Mouse (Mus musculus): ENCODE measurements around the gene Kbtbd2. TPM values are rescaled to one million over a fixed set of nuclear protein-coding genes. Genes with fewer than 3 reads are reported as not detected.

Gene Kbtbd2
- polyA plus RNA-seq, 1 experiment from 2014 or later, result 46.5 TPM

DNA sequence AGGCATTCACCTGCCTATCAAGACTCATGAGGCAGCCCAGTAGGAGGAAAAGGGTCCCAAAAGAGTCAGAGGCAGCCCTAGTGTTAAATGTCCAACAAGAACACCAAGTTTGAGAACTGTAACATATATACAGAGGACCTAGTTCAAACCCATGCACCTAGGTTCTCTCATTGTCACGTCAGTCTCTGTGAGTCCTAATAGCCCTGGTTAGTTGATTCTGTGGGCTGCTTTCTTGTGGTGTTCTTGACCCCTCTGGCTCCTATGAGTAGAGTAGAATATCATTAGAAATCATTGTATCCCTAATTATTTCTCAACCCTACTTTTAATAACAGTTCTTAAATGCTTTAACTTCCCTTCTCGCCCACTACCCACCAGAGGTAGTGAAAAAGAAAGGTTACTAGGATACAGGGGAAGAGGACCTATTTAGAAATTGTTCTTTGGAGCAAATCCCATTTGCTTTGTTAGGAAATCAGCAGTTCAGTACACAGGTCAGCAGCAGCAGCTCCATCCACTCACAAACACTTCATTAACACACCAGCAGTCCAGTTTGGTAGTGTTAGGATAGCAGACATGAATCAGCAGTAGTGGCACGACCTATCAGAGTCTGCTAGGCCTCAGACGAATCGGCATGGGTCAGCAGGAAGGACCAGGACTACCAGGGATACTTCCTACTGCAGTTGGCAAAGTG is 21.0 kb upstream of the Kbtbd2 start:
- Histone ChIP-seq H3K4me3 (no peak overlapping the region), H3K27ac (no peak overlapping the region), H3K9ac (no peak overlapping the region), H3K9me3 (no peaks in the 10 kb centered on the region), H3K4me2 (replicated peaks) (no peak overlapping the region), H3K36me3 (no peaks in the 10 kb centered on the region), H3K27me3 (replicated peaks) (no peaks in the 10 kb centered on the region), H3K4me1 (no peaks in the 10 kb centered on the region)
- no peak for ATAC-seq (ENCODE audit: low FRiP score, low read depth)
- WGBS, result 72% methylated on average over 5 of the region's 5 CpGs

DNA sequence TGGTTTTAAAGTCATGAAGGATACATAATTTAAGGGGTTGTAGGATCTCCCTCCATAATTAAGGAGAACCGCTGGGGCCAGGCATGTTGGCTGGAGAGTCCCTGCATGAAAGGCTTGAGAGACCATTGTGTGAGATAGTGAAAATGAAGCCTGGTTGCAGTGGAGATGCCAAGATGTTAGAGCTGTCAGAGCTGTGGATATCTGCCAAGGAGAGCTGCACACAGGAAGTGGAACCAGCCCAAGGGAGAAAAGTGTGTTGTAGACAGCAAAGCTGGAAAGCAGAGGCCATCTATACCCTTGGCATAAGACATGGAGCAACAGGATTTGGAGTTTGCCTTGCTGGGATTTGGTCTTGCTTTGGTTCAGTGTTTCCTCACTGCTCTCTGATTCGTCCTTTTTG is 15.7 kb upstream of the Kbtbd2 start:
- no peak for ATAC-seq (ENCODE audit: low FRiP score, low read depth)
- 62% methylated on average over 2 of the region's 2 CpGs for WGBS
- Histone ChIP-seq H3K4me3 (no peak overlapping the region), H3K9ac (no peak overlapping the region), H3K27ac (no peak overlapping the region), H3K36me3 (no peaks in the 10 kb centered on the region), H3K9me3 (no peaks in the 10 kb centered on the region), H3K4me1 (no peaks in the 10 kb centered on the region), H3K27me3 (replicated peaks) (no peaks in the 10 kb centered on the region), H3K4me2 (replicated peaks) (no peak overlapping the region)

DNA sequence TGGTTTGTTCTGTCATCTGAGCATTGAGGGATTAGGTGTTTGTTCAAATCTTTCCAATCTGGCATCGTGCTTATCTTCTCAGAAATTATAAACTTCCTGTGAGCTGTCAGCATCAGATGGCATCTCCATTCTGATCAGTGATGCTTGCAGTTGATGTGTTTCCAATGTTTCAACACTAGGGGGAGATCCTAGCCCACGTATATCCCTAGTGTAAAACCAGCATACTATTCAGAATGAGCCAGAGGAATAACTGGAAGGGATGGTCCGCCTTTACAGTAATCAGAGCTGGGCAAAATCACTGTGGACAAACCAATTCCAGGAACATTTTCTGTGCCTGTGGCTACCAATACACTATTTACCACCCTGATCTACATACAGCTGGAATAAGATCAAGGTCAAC is 11.0 kb upstream of the Kbtbd2 start:
- Histone ChIP-seq H3K27ac (no peak overlapping the region), H3K9me3 (no peaks in the 10 kb centered on the region), H3K4me3 (no peak overlapping the region), H3K9ac (no peak overlapping the region), H3K27me3 (replicated peaks) (no peaks in the 10 kb centered on the region), H3K36me3 (no peaks in the 10 kb centered on the region), H3K4me2 (replicated peaks) (no peak overlapping the region), H3K4me1 (no peaks in the 10 kb centered on the region)
- 13% methylated on average over 3 of the region's 3 CpGs for WGBS
- peak; percentile 83 for ATAC-seq (ENCODE audit: low FRiP score, low read depth)

DNA sequence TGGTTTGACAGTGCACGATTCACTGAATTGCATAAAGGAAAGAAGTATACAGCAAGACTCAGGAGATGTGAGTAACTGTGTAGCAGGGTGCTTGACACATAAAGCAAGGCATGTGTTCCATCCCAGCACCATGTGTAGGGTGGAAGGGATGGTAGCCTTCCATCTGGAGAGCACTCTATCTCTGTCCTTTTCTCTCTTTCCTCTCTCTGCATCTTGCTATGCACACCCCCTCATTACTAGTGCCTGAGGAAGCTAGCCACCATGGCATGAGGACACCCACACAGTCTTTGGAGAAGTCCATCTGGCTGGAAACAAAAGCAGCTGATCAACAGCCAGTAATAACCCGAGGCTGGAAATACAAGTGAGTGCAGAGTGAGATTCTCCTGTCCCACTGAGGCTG is 8.6 kb upstream of the Kbtbd2 start:
- no peaks in the 10 kb centered on the region for H3K36me3 ChIP-seq
- ATAC-seq (ENCODE audit: low FRiP score, low read depth), result no peak
- no peak overlapping the region for H3K4me3 ChIP-seq
- H3K9me3 ChIP-seq, result no peaks in the 10 kb centered on the region
- no peaks in the 10 kb centered on the region for H3K27me3 ChIP-seq (replicated peaks)
- no peak overlapping the region for H3K9ac ChIP-seq
- no peaks in the 10 kb centered on the region for H3K4me1 ChIP-seq
- no peak overlapping the region for H3K4me2 ChIP-seq (replicated peaks)
- no peak overlapping the region for H3K27ac ChIP-seq
- WGBS, result 73% methylated on average over 2 of the region's 2 CpGs

DNA sequence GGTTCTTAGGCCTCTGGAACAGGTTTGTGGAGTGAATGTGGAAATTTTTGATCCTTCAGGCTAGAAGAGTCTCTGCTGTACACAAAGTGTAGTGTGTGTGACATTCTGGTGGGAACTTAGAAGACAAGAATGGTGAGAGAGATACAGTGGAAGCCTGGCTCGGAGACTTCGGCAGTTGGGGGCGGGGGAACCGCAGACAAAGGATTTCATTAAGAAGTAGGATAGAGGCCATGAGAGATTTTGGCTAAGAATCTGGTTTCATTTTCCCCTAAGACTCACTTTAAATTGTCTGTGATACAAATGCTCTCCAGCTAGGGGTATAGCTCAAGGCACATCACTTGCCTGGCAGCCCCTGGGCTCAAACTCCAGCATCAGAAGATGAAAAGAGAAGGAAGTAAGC is 7.4 kb upstream of the Kbtbd2 start:
- Histone ChIP-seq H3K36me3 (no peaks in the 10 kb centered on the region), H3K4me2 (replicated peaks) (no peak overlapping the region), H3K4me3 (no peak overlapping the region), H3K27me3 (replicated peaks) (no peaks in the 10 kb centered on the region), H3K9me3 (no peaks in the 10 kb centered on the region), H3K9ac (no peak overlapping the region), H3K4me1 (no peaks in the 10 kb centered on the region), H3K27ac (no peak overlapping the region)
- 84% methylated on average over 4 of the region's 4 CpGs for WGBS
- no peak for ATAC-seq (ENCODE audit: low FRiP score, low read depth)

- Histone ChIP-seq H3K4me1 (peaks cover 16% of the 10 kb centered on the region), H3K27ac (peak overlapping the region; percentile 98; the same call in 1 of the 2 replicates), H3K36me3 (no peaks in the 10 kb centered on the region), H3K4me2 (replicated peaks) (peak overlapping the region; percentile 68), H3K9me3 (no peaks in the 10 kb centered on the region), H3K27me3 (replicated peaks) (no peaks in the 10 kb centered on the region), H3K9ac (peak overlapping the region; percentile 96), H3K4me3 (peak overlapping the region; percentile 83)
- 19% methylated on average over 8 of the region's 8 CpGs for WGBS
- ATAC-seq (ENCODE audit: low FRiP score, low read depth), result no peak; the same call in 1 of the 2 replicates
Observed at GRCm38 (mm10) chr6:56798152-56798465, 496 bp upstream of the Kbtbd2 start.

DNA sequence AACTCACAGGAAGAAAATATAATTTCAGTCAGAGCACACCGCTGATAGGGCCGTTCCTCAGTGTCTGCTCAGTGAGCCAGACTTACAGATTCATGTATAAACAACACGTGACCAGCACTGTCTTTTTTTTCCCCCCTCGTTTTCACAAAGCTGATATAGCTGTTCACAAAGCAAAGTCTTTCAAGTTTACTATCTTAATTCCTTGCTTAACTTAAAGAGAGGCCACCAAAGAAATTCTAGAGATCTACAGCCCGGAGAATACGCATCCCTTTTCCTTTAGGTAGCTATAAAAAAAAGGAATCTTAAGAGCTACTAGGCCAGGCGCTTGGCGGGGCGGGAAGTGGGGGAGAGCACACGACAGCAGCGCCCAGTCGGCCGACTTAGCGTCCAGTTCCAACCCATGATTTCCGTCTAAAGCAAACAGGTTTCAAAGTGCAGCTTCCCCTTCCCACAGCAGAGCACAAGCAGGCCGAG is 908 bp downstream of the Kbtbd2 start:
- Histone ChIP-seq H3K4me3 (peak overlapping the region; percentile 83), H3K36me3 (no peaks in the 10 kb centered on the region), H3K9me3 (no peaks in the 10 kb centered on the region), H3K4me2 (replicated peaks) (peak overlapping the region; percentile 68), H3K27ac (peak overlapping the region; percentile 98), H3K9ac (peak overlapping the region; percentile 96), H3K27me3 (replicated peaks) (no peaks in the 10 kb centered on the region), H3K4me1 (peaks cover 16% of the 10 kb centered on the region)
- peak; percentile 13 for ATAC-seq (ENCODE audit: low FRiP score, low read depth)
- under 1% methylated on average over 16 of the region's 16 CpGs for WGBS

DNA sequence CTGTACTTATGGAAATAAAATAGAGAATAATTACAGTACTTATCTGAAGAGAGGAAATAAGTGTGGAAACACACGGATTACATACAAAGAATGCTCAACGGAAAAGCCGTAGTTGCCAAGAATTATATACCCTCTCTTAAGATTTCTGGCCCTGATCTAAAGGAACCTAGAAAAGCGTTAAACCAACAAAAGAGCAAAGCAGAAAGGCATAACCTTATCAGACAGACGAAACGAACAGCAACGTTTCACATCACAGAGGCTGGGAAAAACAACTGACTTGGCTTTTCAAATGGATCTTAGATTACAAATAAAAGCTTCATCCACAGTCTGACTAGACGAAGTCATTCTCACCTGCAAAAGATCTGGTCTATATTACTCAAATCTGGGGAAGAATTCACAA is 1.4 kb downstream of the Kbtbd2 start:
- 9% methylated on average over 8 of the region's 8 CpGs for WGBS
- Histone ChIP-seq H3K4me1 (peaks cover 16% of the 10 kb centered on the region), H3K9me3 (no peaks in the 10 kb centered on the region), H3K4me2 (replicated peaks) (peak overlapping the region; percentile 68), H3K27ac (peak overlapping the region; percentile 98; the same call in 1 of the 2 replicates), H3K4me3 (peak overlapping the region; percentile 83), H3K36me3 (no peaks in the 10 kb centered on the region), H3K27me3 (replicated peaks) (no peaks in the 10 kb centered on the region), H3K9ac (peak overlapping the region; percentile 96)
- no peak for ATAC-seq (ENCODE audit: low FRiP score, low read depth)

DNA sequence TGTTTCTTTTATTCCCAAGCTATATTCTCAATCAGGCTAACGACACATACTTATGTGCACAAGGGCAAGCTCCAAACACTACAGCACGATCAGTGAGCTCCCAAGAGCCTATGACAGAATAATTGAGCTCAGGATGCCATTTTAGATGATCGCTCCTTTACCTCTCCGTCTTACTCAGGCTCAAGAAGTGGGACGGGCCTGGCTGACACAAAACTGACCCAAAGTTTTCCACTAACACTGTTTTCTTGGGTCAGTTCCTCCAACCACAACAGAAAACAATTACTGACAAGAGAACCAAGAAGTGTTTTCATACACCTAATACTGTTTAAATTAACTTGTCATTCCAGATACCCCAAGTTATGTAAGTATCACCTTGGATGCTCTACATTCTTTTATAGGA is 2.8 kb downstream of the Kbtbd2 start:
- Histone ChIP-seq H3K27me3 (replicated peaks) (no peaks in the 10 kb centered on the region), H3K9ac (no peak overlapping the region), H3K4me3 (no peak overlapping the region), H3K27ac (no peak overlapping the region), H3K36me3 (no peaks in the 10 kb centered on the region), H3K9me3 (no peaks in the 10 kb centered on the region), H3K4me1 (peaks cover 16% of the 10 kb centered on the region), H3K4me2 (replicated peaks) (peak overlapping the region; percentile 68; the same call in 1 of the 2 replicates)
- WGBS, result 94% methylated on average over 5 of the region's 5 CpGs
- ATAC-seq (ENCODE audit: low FRiP score, low read depth), result no peak

GRCm38 (mm10) chr6:56789336-56789735 is 8.3 kb downstream of the Kbtbd2 start:
- WGBS, result 83% methylated on average over 3 of the region's 3 CpGs
- no peak overlapping the region for H3K4me2 ChIP-seq (replicated peaks)
- H3K27ac ChIP-seq, result no peak overlapping the region
- H3K9me3 ChIP-seq, result no peaks in the 10 kb centered on the region
- no peaks in the 10 kb centered on the region for H3K4me1 ChIP-seq
- peaks cover 10% of the 10 kb centered on the region for H3K36me3 ChIP-seq
- H3K9ac ChIP-seq, result no peak overlapping the region
- H3K4me3 ChIP-seq, result no peak overlapping the region
- no peaks in the 10 kb centered on the region for H3K27me3 ChIP-seq (replicated peaks)
- no peak for ATAC-seq (ENCODE audit: low FRiP score, low read depth)

DNA sequence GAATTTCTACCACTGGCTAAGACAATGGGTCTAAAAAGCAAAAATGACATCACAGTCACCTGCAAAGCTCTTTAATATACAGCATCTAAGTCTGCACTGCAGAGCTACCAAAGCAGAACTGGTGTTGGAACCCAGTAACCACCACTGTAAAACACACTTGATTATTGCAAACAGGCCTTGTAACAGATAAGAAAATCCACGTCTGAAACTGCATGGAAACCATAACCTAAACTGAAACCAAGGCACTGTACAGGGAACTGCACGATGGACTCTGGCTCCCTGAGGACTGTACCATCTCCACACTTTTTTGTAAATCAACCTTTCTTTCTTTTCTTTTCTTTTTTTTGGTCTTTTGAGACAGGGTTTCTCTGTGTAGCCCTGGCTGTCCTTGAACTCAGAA is 9.9 kb downstream of the Kbtbd2 start:
- Histone ChIP-seq H3K27ac (no peak overlapping the region), H3K27me3 (replicated peaks) (no peaks in the 10 kb centered on the region), H3K4me3 (no peak overlapping the region), H3K9ac (no peak overlapping the region), H3K36me3 (peaks cover 20% of the 10 kb centered on the region), H3K4me2 (replicated peaks) (no peak overlapping the region), H3K9me3 (no peaks in the 10 kb centered on the region), H3K4me1 (no peaks in the 10 kb centered on the region)
- 97% methylated on average over 2 of the region's 2 CpGs for WGBS
- ATAC-seq (ENCODE audit: low FRiP score, low read depth), result no peak

- 89% methylated on average over 5 of the region's 5 CpGs for WGBS
- H3K36me3 ChIP-seq, result peaks cover 30% of the 10 kb centered on the region
- H3K27ac ChIP-seq, result no peak overlapping the region
- H3K4me2 ChIP-seq (replicated peaks), result no peak overlapping the region
- H3K4me1 ChIP-seq, result no peaks in the 10 kb centered on the region
- no peak overlapping the region for H3K4me3 ChIP-seq
- H3K27me3 ChIP-seq (replicated peaks), result no peaks in the 10 kb centered on the region
- ATAC-seq (ENCODE audit: low FRiP score, low read depth), result no peak
- H3K9ac ChIP-seq, result no peak overlapping the region
- H3K9me3 ChIP-seq, result no peaks in the 10 kb centered on the region
Observed at GRCm38 (mm10) chr6:56785068-56785467, 12.5 kb downstream of the Kbtbd2 start.

- 93% methylated on average over 4 of the region's 4 CpGs for WGBS
- Histone ChIP-seq H3K36me3 (peaks cover 44% of the 10 kb centered on the region), H3K4me3 (no peak overlapping the region), H3K4me1 (no peaks in the 10 kb centered on the region), H3K9ac (no peak overlapping the region), H3K4me2 (replicated peaks) (no peak overlapping the region), H3K9me3 (no peaks in the 10 kb centered on the region), H3K27me3 (replicated peaks) (no peaks in the 10 kb centered on the region), H3K27ac (no peak overlapping the region)
- no peak for ATAC-seq (ENCODE audit: low FRiP score, low read depth)
Observed at GRCm38 (mm10) chr6:56783561-56784272, 13.9 kb downstream of the Kbtbd2 start.
